Mouse (Mus musculus) heart, adult 2 months (tissue): ENCODE results near the gene Mpdu1. TPM values are rescaled to one million over a fixed set of nuclear protein-coding genes. Genes with fewer than 3 reads are reported as not detected.
A peak's percentile ranks its signal among the peaks of the same experiment; 100 is the strongest.

Source experiments
- DNase-seq, 2 experiments: peaks; one replicate each; pipeline ENCODE4 v3.0.0; 2021
- H3K27ac ChIP-seq: fragments of 200-600 bp; 2 replicates; pipeline ENCODE4 v1.8.1; 2022
- H3K27me3 ChIP-seq: fragments of 200-500 bp; 2 replicates; pipeline ENCODE4 v1.6.1; 2012; ENCODE audit warnings: mild to moderate bottlenecking, low read length, inconsistent platforms, mixed read lengths; ENCODE audit not compliant: control insufficient read depth, insufficient read depth
- H3K36me3 ChIP-seq: fragments of 200-500 bp; 2 replicates; pipeline ENCODE4 v1.6.1; 2012; ENCODE audit warnings: low read length, inconsistent platforms; ENCODE audit not compliant: control insufficient read depth, insufficient read depth
- H3K4me1 ChIP-seq: fragments of 200-500 bp; 2 replicates; pipeline ENCODE4 v1.6.1; 2011; ENCODE audit warnings: low read length; ENCODE audit not compliant: control insufficient read depth, insufficient read depth
- H3K4me3 ChIP-seq: fragments of 200-600 bp; 2 replicates; pipeline ENCODE4 v1.8.1; 2022
- H3K79me2 ChIP-seq: fragments of 200-500 bp; replicated peaks from 2 replicates; pipeline ENCODE4 v1.6.1; 2012; ENCODE audit warnings: mild to moderate bottlenecking, inconsistent platforms, low read length, moderate library complexity, mixed read lengths; ENCODE audit not compliant: control insufficient read depth, insufficient read depth
- H3K9ac ChIP-seq: fragments of 200-500 bp; 2 replicates; pipeline ENCODE4 v1.6.1; 2012; ENCODE audit warnings: low read depth, mild to moderate bottlenecking, control low read depth, inconsistent platforms, low read length, mixed read lengths
- CTCF ChIP-seq: fragments of 200-600 bp; IDR thresholded peaks from 2 replicates; pipeline ENCODE4 v1.8.1; 2022; ENCODE audit warnings: antibody characterized with exemption, mild to moderate bottlenecking, moderate library complexity
- EP300 ChIP-seq: fragments of 200-500 bp; IDR thresholded peaks from 2 replicates; pipeline ENCODE4 v1.6.1; 2011; ENCODE audit warnings: low read depth, low read length, control low read depth; ENCODE audit not compliant: insufficient read depth
- POLR2A ChIP-seq: fragments of 200-500 bp; IDR thresholded peaks from 2 replicates; pipeline ENCODE4 v1.6.1; 2011; ENCODE audit warnings: mild to moderate bottlenecking, low read depth, low read length, control low read depth; ENCODE audit not compliant: insufficient read depth
- WGBS: fragments of 180-500 bp; shearing (Covaris S2); methylation state at CpG from one replicate; pipeline ENCODE4 v1.1.7; 2018; 5-methylcytosine and 5-hydroxymethylcytosine counted together
- intact Hi-C: fragments of 180-260 bp; cut with DNase I; formaldehyde crosslinking; loops from one replicate; pipeline ENCODE4 v1.15.1; 2025
- polyA plus RNA-seq: library from polyadenylated mRNA; depleted of rRNA; stranded (reverse); fragments of >200 nt; gene quantifications from 2 replicates; pipeline ENCODE4 v1.2.3, GENCODE M21; 2012
- total RNA-seq, 2 experiments: library from RNA; stranded (reverse); gene quantifications; 2 replicates each; pipeline ENCODE4 v1.2.3; 2021

Gene Mpdu1
- total and polyA plus RNA-seq, 3 experiments: 13.7 to 40.8 (median 14.2) TPM

GRCm38 (mm10) chr11:69681314-69682208, 19.1 kb upstream of the Mpdu1 start, which contains the start of gene Senp3:
Gene Senp3, minus strand, starts transcription at chr11:69682084.
- Histone ChIP-seq H3K4me3 (peak within 1 kb of the TSS; percentile 98), H3K9ac (peak within 1 kb of the TSS; percentile 79), H3K4me1 (peaks cover 14% of the 10 kb centered on the region), H3K27me3 (no peaks in the 10 kb centered on the region), H3K27ac (peak within 1 kb of the TSS; percentile 82), H3K36me3 (no peaks in the 10 kb centered on the region), H3K79me2 (no peaks in the 10 kb centered on the region)
- TF ChIP-seq CTCF: no peak
- TF ChIP-seq EP300: peak; percentile 85; the same call in 1 of the 2 replicates
- peak; percentile 97 for TF ChIP-seq POLR2A
- under 1% methylated on average over 77 of the region's 80 CpGs for WGBS
- intact Hi-C loops: loop anchor here (1.0 to 5.0 kb wide), 6 partner anchors 9 to 195 kb away; partner anchors contain the start of genes Eif4a1, Polr2a, Trp53 and Wrap53
- DNase-seq: peak; percentile 97 to 98

- Histone ChIP-seq H3K27me3 (no peaks in the 10 kb centered on the region), H3K4me1 (peaks cover 9% of the 10 kb centered on the region), H3K9ac (no peak overlapping the region), H3K4me3 (no peak overlapping the region), H3K27ac (no peak overlapping the region), H3K79me2 (no peaks in the 10 kb centered on the region), H3K36me3 (no peaks in the 10 kb centered on the region)
- TF ChIP-seq EP300 (no peak), POLR2A (no peak), CTCF (no peak)
- intact Hi-C loops: loop anchor here (5.0 kb wide), 1 partner anchor 98 kb away; the partner anchor contains the start of genes Trp53 and Wrap53
- no peak for DNase-seq
- 87% methylated on average over 30 of the region's 30 CpGs for WGBS
Measured at GRCm38 (mm10) chr11:69680136-69680855, 17.9 kb upstream of the Mpdu1 start.

- Histone ChIP-seq H3K27ac (no peak overlapping the region), H3K79me2 (no peaks in the 10 kb centered on the region), H3K4me1 (peaks cover 4% of the 10 kb centered on the region), H3K27me3 (no peaks in the 10 kb centered on the region), H3K36me3 (no peaks in the 10 kb centered on the region), H3K4me3 (no peak overlapping the region), H3K9ac (no peak overlapping the region)
- DNase-seq: no peak
- 85% methylated on average over 2 of the region's 2 CpGs for WGBS
- intact Hi-C loops: no loop called here
- no peak for TF ChIP-seq EP300
- TF ChIP-seq CTCF: no peak
- no peak for TF ChIP-seq POLR2A
Measured at GRCm38 (mm10) chr11:69679144-69679543, 16.7 kb upstream of the Mpdu1 start.

- peak within 1 kb of the TSS; percentile 92 for H3K9ac ChIP-seq
- H3K36me3 ChIP-seq: peaks cover 18% of the 10 kb centered on the region
- no peaks in the 10 kb centered on the region for H3K27me3 ChIP-seq
- under 1% methylated on average over 36 of the region's 36 CpGs for WGBS
- peak within 1 kb of the TSS; percentile 85 for H3K4me3 ChIP-seq
- intact Hi-C loops: loop anchor here (1.0 kb wide), 1 partner anchor 9 kb away; no protein-coding TSS in a partner anchor
- no peaks in the 10 kb centered on the region for H3K79me2 ChIP-seq
- TF ChIP-seq EP300 (peak; percentile 43), POLR2A (peak; percentile 99), CTCF (0 out of 2 replicates have a peak, but pooled peaks have one; percentile 13)
- peaks cover 5% of the 10 kb centered on the region for H3K4me1 ChIP-seq
- peak within 1 kb of the TSS; percentile 95 for H3K27ac ChIP-seq
- peak; percentile 100 for DNase-seq
Measured at GRCm38 (mm10) chr11:69672211-69672706, 9.8 kb upstream of the Mpdu1 start, which contains the start of gene Eif4a1. Gene Eif4a1, minus strand, starts transcription at chr11:69672423.

- DNase-seq: no peak
- TF ChIP-seq EP300: no peak
- no peak for TF ChIP-seq CTCF
- no peak for TF ChIP-seq POLR2A
- H3K79me2 ChIP-seq: no peaks in the 10 kb centered on the region
- peak overlapping the region; percentile 95 for H3K27ac ChIP-seq
- intact Hi-C loops: loop anchor here (1.0 kb wide), 1 partner anchor 10 kb away; no protein-coding TSS in a partner anchor
- peaks cover 5% of the 10 kb centered on the region for H3K4me1 ChIP-seq
- H3K4me3 ChIP-seq: peak overlapping the region; percentile 85
- H3K9ac ChIP-seq: peak overlapping the region; percentile 92
- under 1% methylated on average over 43 of the region's 43 CpGs for WGBS
- H3K36me3 ChIP-seq: peaks cover 18% of the 10 kb centered on the region
- H3K27me3 ChIP-seq: no peaks in the 10 kb centered on the region
Measured at GRCm38 (mm10) chr11:69671726-69672124, 9.3 kb upstream of the Mpdu1 start.
